Mouse (Mus musculus): ENCODE measurements at regions not wholly inside any gene's neighbourhood (a gene's known extent, or its start where the extent isn't known, plus 50 kb on each side); places are given as distances from the start of the nearest gene placed in this dataset.

- TF ChIP-seq TCF12 (IDR thresholded peaks at IDR 0.05; ENCODE audit: insufficient read depth, poor library complexity, severe bottlenecking) = no peak
- no peak for TF ChIP-seq POLR2AphosphoS2 (IDR thresholded peaks at IDR 0.05; ENCODE audit: insufficient read length, low read depth)
- TF ChIP-seq USF1 (IDR thresholded peaks at IDR 0.05; ENCODE audit: low read depth) = no peak
- no peak for TF ChIP-seq TCF3 (IDR thresholded peaks at IDR 0.05; ENCODE audit: insufficient read length, low read depth)
- TF ChIP-seq MYOD1 (IDR thresholded peaks at IDR 0.05; ENCODE audit: control insufficient read depth in 1 of 3, insufficient read length in 2 of 3, low read depth in 2 of 3) = no peak
- TF ChIP-seq POLR2A (IDR thresholded peaks at IDR 0.05; ENCODE audit: insufficient read length, low read depth) = no peak
- no peak for TF ChIP-seq CEBPB (IDR thresholded peaks at IDR 0.05; ENCODE audit: insufficient read depth, poor library complexity, severe bottlenecking)
- no peak for TF ChIP-seq SRF (IDR thresholded peaks at IDR 0.05; ENCODE audit: control insufficient read depth, insufficient read length, low read depth)
- Histone ChIP-seq H3ac (ENCODE audit: control insufficient read depth, insufficient read length) (no peak overlapping the region), H3K4me2 (ENCODE audit: low read depth) (no peak overlapping the region), H3K4me3 (no peak overlapping the region), H3K36me3 (ENCODE audit: control insufficient read depth, insufficient read depth) (no peaks in the 10 kb centered on the region), H3K27me3 (ENCODE audit: control insufficient read depth, insufficient read depth, insufficient read length) (no peaks in the 10 kb centered on the region), H3K79me2 (ENCODE audit: control insufficient read depth, insufficient read depth) (no peaks in the 10 kb centered on the region)
Observed at GRCm38 (mm10) chr12:39711807-39712206, 326.0 kb downstream of the Arl4a start.

DNA sequence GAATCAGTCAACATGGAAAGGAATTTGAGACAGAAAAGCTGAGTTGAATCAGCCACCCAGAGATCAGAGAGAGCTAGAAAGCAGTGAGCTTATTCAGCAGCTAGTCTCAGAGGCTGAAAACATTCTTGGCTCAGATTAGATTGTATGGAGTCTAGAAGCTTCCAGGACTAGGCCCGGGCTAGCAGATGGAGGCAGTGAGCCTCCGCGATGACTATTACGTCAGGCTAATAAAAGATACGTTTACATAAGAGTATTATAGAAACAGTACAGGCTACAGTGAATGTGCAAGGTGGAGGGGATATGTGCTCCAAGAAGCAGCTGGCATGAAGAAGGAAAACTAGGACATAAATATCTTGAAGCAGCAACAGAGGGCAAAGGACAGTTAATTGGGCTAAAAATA is 328.0 kb downstream of the Arl4a start:
- H3ac ChIP-seq (ENCODE audit: control insufficient read depth, insufficient read length) = no peak overlapping the region
- H3K4me3 ChIP-seq = no peak overlapping the region
- H3K79me2 ChIP-seq (ENCODE audit: control insufficient read depth, insufficient read depth) = no peaks in the 10 kb centered on the region
- no peaks in the 10 kb centered on the region for H3K27me3 ChIP-seq (ENCODE audit: control insufficient read depth, insufficient read depth, insufficient read length)
- TF ChIP-seq CEBPB (IDR thresholded peaks at IDR 0.05; ENCODE audit: insufficient read depth, poor library complexity, severe bottlenecking) (no peak), MYOG (IDR thresholded peaks at IDR 0.05; ENCODE audit: control insufficient read depth in 1 of 3, insufficient read depth in 1 of 3, insufficient read length in 2 of 3, low read depth in 2 of 3) (no peak), MAX (IDR thresholded peaks at IDR 0.05; ENCODE audit: low read depth) (no peak)
- H3K4me2 ChIP-seq (ENCODE audit: low read depth) = no peak overlapping the region
- no peaks in the 10 kb centered on the region for H3K36me3 ChIP-seq (ENCODE audit: control insufficient read depth, insufficient read depth)

- Histone ChIP-seq H3K79me2 (ENCODE audit: control insufficient read depth, insufficient read depth) (no peaks in the 10 kb centered on the region), H3ac (ENCODE audit: control insufficient read depth, insufficient read length) (no peak overlapping the region), H3K36me3 (ENCODE audit: control insufficient read depth, insufficient read depth) (no peaks in the 10 kb centered on the region), H3K27me3 (ENCODE audit: control insufficient read depth, insufficient read depth, insufficient read length) (no peaks in the 10 kb centered on the region), H3K4me2 (ENCODE audit: low read depth) (no peak overlapping the region), H3K4me3 (no peak overlapping the region)
- no peak for TF ChIP-seq SRF (IDR thresholded peaks at IDR 0.05; ENCODE audit: control insufficient read depth, insufficient read length, low read depth)
- TF ChIP-seq MAX (IDR thresholded peaks at IDR 0.05; ENCODE audit: low read depth) = no peak
- TF ChIP-seq TCF3 (IDR thresholded peaks at IDR 0.05; ENCODE audit: insufficient read length, low read depth) = no peak
- no peak for TF ChIP-seq USF1 (IDR thresholded peaks at IDR 0.05; ENCODE audit: low read depth)
Observed at GRCm38 (mm10) chr12:39697182-39697581, 340.6 kb downstream of the Arl4a start.

DNA sequence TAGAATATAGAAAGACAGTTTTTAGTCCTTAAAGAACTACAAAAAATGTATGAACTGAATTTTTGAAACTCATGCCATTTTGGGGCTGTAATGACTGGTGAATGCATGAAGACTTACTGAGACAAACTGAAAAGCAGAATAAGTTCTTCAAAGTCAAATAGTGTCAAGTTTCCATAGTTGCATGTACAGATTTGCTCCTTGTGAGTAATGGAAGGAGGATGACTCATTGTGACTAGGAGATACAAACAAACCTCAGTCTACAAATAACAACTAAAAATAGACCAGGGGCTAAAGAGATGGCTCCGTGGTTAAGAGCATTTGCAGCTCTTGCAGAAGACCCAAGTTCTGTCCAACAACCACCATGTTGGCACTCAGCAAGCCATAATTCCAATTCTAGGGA is 342.5 kb downstream of the Arl4a start:
- Histone ChIP-seq H3K4me3 (no peak overlapping the region), H3K36me3 (ENCODE audit: control insufficient read depth, insufficient read depth) (no peaks in the 10 kb centered on the region), H3K79me2 (ENCODE audit: control insufficient read depth, insufficient read depth) (no peaks in the 10 kb centered on the region)

GRCm38 (mm10) chr12:39692043-39692442 is 345.8 kb downstream of the Arl4a start:
- Histone ChIP-seq H3K4me3 (no peak overlapping the region), H3K79me2 (ENCODE audit: control insufficient read depth, insufficient read depth) (no peaks in the 10 kb centered on the region), H3K4me2 (ENCODE audit: low read depth) (no peak overlapping the region), H3K36me3 (ENCODE audit: control insufficient read depth, insufficient read depth) (no peaks in the 10 kb centered on the region), H3K27me3 (ENCODE audit: control insufficient read depth, insufficient read depth, insufficient read length) (no peaks in the 10 kb centered on the region), H3ac (ENCODE audit: control insufficient read depth, insufficient read length) (no peak overlapping the region)
- TF ChIP-seq MAX (IDR thresholded peaks at IDR 0.05; ENCODE audit: low read depth) (no peak), USF1 (IDR thresholded peaks at IDR 0.05; ENCODE audit: low read depth) (no peak)

More for the DNA sequence above, 342.5 kb downstream of the Arl4a start:
- Histone ChIP-seq H3ac (ENCODE audit: control insufficient read depth, insufficient read length) (no peak overlapping the region), H3K4me2 (ENCODE audit: low read depth) (no peak overlapping the region), H3K27me3 (ENCODE audit: control insufficient read depth, insufficient read depth, insufficient read length) (no peaks in the 10 kb centered on the region)
- TF ChIP-seq MYOG (IDR thresholded peaks at IDR 0.05; ENCODE audit: control insufficient read depth in 1 of 3, insufficient read depth in 1 of 3, insufficient read length in 2 of 3, low read depth in 2 of 3) (no peak), USF1 (IDR thresholded peaks at IDR 0.05; ENCODE audit: low read depth) (no peak), CEBPB (IDR thresholded peaks at IDR 0.05; ENCODE audit: insufficient read depth, poor library complexity, severe bottlenecking) (0 out of 2 replicates have a peak, but pooled peaks have one; percentile 15), MYOD1 (IDR thresholded peaks at IDR 0.05; ENCODE audit: control insufficient read depth in 1 of 3, insufficient read length in 2 of 3, low read depth in 2 of 3) (no peak), POLR2AphosphoS2 (IDR thresholded peaks at IDR 0.05; ENCODE audit: insufficient read length, low read depth) (no peak), TCF12 (IDR thresholded peaks at IDR 0.05; ENCODE audit: insufficient read depth, poor library complexity, severe bottlenecking) (no peak), TCF3 (IDR thresholded peaks at IDR 0.05; ENCODE audit: insufficient read length, low read depth) (no peak), POLR2A (IDR thresholded peaks at IDR 0.05; ENCODE audit: insufficient read length, low read depth) (no peak)

DNA sequence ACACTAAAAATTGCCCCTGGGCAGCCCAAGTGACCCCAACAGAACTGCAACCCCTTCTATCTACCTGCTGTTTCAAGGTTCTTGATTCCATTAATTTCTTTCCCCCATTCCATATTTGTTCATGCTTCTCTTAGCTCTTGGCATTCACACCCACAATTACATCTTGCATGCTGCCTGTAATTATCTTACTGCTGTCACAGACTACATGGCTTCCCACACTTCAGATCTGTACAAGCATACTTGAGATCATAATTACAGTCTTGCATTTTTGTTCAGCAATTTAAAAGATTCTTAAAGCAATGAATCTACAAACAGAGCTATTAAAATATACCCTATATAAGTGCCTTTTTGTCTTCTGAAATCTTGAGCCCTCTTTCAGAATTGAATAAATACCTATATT is 352.4 kb downstream of the Arl4a start:
- H3K36me3 ChIP-seq (ENCODE audit: control insufficient read depth, insufficient read depth) = no peaks in the 10 kb centered on the region
- no peaks in the 10 kb centered on the region for H3K79me2 ChIP-seq (ENCODE audit: control insufficient read depth, insufficient read depth)
- H3ac ChIP-seq (ENCODE audit: control insufficient read depth, insufficient read length) = no peak overlapping the region
- no peak overlapping the region for H3K4me3 ChIP-seq
- H3K27me3 ChIP-seq (ENCODE audit: control insufficient read depth, insufficient read depth, insufficient read length) = no peaks in the 10 kb centered on the region
- no peak for TF ChIP-seq SRF (IDR thresholded peaks at IDR 0.05; ENCODE audit: control insufficient read depth, insufficient read length, low read depth)
- TF ChIP-seq MYOG (IDR thresholded peaks at IDR 0.05; ENCODE audit: control insufficient read depth in 1 of 3, insufficient read depth in 1 of 3, insufficient read length in 2 of 3, low read depth in 2 of 3) = no peak
- no peak for TF ChIP-seq POLR2A (IDR thresholded peaks at IDR 0.05; ENCODE audit: insufficient read length, low read depth)
- TF ChIP-seq REST (IDR thresholded peaks at IDR 0.05; ENCODE audit: insufficient read depth, insufficient read length) = no peak
- no peak for TF ChIP-seq TCF12 (IDR thresholded peaks at IDR 0.05; ENCODE audit: insufficient read depth, poor library complexity, severe bottlenecking)
- TF ChIP-seq MAX (IDR thresholded peaks at IDR 0.05; ENCODE audit: low read depth) = no peak
- no peak for TF ChIP-seq TCF3 (IDR thresholded peaks at IDR 0.05; ENCODE audit: insufficient read length, low read depth)
- no peak for TF ChIP-seq USF1 (IDR thresholded peaks at IDR 0.05; ENCODE audit: low read depth)
- no peak for TF ChIP-seq MYOD1 (IDR thresholded peaks at IDR 0.05; ENCODE audit: control insufficient read depth in 1 of 3, insufficient read length in 2 of 3, low read depth in 2 of 3)
- no peak for TF ChIP-seq CEBPB (IDR thresholded peaks at IDR 0.05; ENCODE audit: insufficient read depth, poor library complexity, severe bottlenecking)
- no peak for TF ChIP-seq E2F4 (IDR thresholded peaks at IDR 0.05; ENCODE audit: insufficient read depth)
- TF ChIP-seq POLR2AphosphoS2 (IDR thresholded peaks at IDR 0.05; ENCODE audit: insufficient read length, low read depth) = no peak
- no peak overlapping the region for H3K4me2 ChIP-seq (ENCODE audit: low read depth)
